Mouse (Mus musculus) small intestine, adult 2 months (tissue): ENCODE measurements at regions not wholly inside any gene's neighbourhood (a gene's known extent, or its start where the extent isn't known, plus 50 kb on each side); places are given as distances from the start of the nearest gene placed in this dataset.

Experiments used
- CTCF ChIP-seq: fragments of 200-500 bp; IDR thresholded peaks from 2 replicates; pipeline ENCODE4 v1.5.1; 2012; ENCODE audit warnings: low read depth, mild to moderate bottlenecking, control low read depth, inconsistent platforms, low read length, moderate library complexity, mixed read lengths; ENCODE audit not compliant: insufficient replicate concordance, insufficient read length; ENCODE audit errors: extremely low read depth
- POLR2A ChIP-seq: fragments of 200-500 bp; IDR thresholded peaks from 2 replicates; pipeline ENCODE4 v1.6.1; 2012; ENCODE audit warnings: low read depth, mild to moderate bottlenecking, control low read depth, inconsistent platforms, low read length, moderate library complexity

DNA sequence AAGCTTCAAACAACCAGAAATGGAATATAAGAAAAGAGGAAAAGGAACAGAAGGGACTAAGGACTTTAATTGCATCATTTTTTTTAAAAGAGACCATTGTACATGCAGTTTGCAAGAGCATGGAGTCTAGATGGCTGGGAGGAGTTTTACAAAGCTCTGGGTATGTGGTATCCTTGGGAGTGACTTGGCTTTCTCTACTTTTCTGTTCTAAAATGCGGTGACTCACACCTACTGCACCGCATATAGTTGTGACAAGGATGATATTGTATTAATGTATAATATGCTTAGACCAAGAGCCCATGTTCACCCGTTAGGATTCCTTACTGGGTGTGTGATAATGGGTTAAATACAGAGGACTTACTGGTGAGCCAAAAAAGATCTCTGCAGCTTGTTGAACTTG, 212.5 kb upstream of the Ccdc122 start:
- TF ChIP-seq CTCF (no peak), POLR2A (no peak)
